Mouse (Mus musculus): Measurements from ENCODE around the gene Bckdk. TPM values are rescaled to one million over a fixed set of nuclear protein-coding genes. Genes with fewer than 3 reads are reported as not detected.

Bckdk gene
- polyA plus RNA-seq, 1 experiment from 2014 or later: 111 TPM

- 92% methylated on average over 8 of the region's 8 CpGs for WGBS
- no peak overlapping the region for H3K4me3 ChIP-seq
- 0 out of 2 replicates have a peak overlapping the region, but pooled peaks have one; percentile 70 for H3K27ac ChIP-seq (replicated peaks)
- no peaks in the 10 kb centered on the region for H3K9me3 ChIP-seq
- peaks cover 61% of the 10 kb centered on the region for H3K36me3 ChIP-seq (replicated peaks)
- no peak for DNase-seq (ENCODE audit: low spot score)
- H3K4me1 ChIP-seq: peaks cover 37% of the 10 kb centered on the region
- peaks cover 35% of the 10 kb centered on the region for H3K27me3 ChIP-seq (replicated peaks; ENCODE audit: low read depth, poor library complexity, severe bottlenecking)
Observed at GRCm38 (mm10) chr7:127926066-127926465, 22.2 kb downstream of the Bckdk start.

- H3K27ac ChIP-seq (replicated peaks): no peak overlapping the region
- no peaks in the 10 kb centered on the region for H3K9me3 ChIP-seq
- 89% methylated on average over 11 of the region's 11 CpGs for WGBS
- H3K27me3 ChIP-seq (replicated peaks; ENCODE audit: low read depth, poor library complexity, severe bottlenecking): peaks cover 35% of the 10 kb centered on the region
- peaks cover 45% of the 10 kb centered on the region for H3K4me1 ChIP-seq
- peaks cover 56% of the 10 kb centered on the region for H3K36me3 ChIP-seq (replicated peaks)
- no peak for DNase-seq (ENCODE audit: low spot score)
- H3K4me3 ChIP-seq: 0 out of 2 replicates have a peak overlapping the region, but pooled peaks have one; percentile 11
Observed at GRCm38 (mm10) chr7:127926846-127927245, 23.0 kb downstream of the Bckdk start.

GRCm38 (mm10) chr7:127927726-127928125, 23.8 kb downstream of the Bckdk start:
- WGBS: 76% methylated on average over 11 of the region's 11 CpGs
- peaks cover 47% of the 10 kb centered on the region for H3K36me3 ChIP-seq (replicated peaks)
- peaks cover 35% of the 10 kb centered on the region for H3K27me3 ChIP-seq (replicated peaks; ENCODE audit: low read depth, poor library complexity, severe bottlenecking)
- H3K4me3 ChIP-seq: no peak overlapping the region; the same call in 1 of the 2 replicates
- DNase-seq (ENCODE audit: low spot score): no peak
- H3K4me1 ChIP-seq: peaks cover 54% of the 10 kb centered on the region
- no peaks in the 10 kb centered on the region for H3K9me3 ChIP-seq
- no peak overlapping the region for H3K27ac ChIP-seq (replicated peaks)

- H3K36me3 ChIP-seq (replicated peaks): peaks cover 39% of the 10 kb centered on the region
- H3K27ac ChIP-seq (replicated peaks): no peak overlapping the region
- WGBS: 53% methylated on average over 5 of the region's 5 CpGs
- peak overlapping the region; percentile 56 for H3K4me3 ChIP-seq
- no peaks in the 10 kb centered on the region for H3K9me3 ChIP-seq
- peaks cover 35% of the 10 kb centered on the region for H3K27me3 ChIP-seq (replicated peaks; ENCODE audit: low read depth, poor library complexity, severe bottlenecking)
- peaks cover 63% of the 10 kb centered on the region for H3K4me1 ChIP-seq
- no peak for DNase-seq (ENCODE audit: low spot score)
Observed at GRCm38 (mm10) chr7:127928596-127928995, 24.7 kb downstream of the Bckdk start.

GRCm38 (mm10) chr7:127929923-127930322, 26.0 kb downstream of the Bckdk start, which contains the start of gene Prss8:
Gene Prss8, minus strand, starts transcription at chr7:127930104.
- Histone ChIP-seq H3K4me1 (peaks cover 68% of the 10 kb centered on the region), H3K27me3 (replicated peaks; ENCODE audit: low read depth, poor library complexity, severe bottlenecking) (peaks cover 35% of the 10 kb centered on the region), H3K27ac (replicated peaks) (peak within 1 kb of the TSS; percentile 81), H3K9me3 (no peaks in the 10 kb centered on the region), H3K4me3 (peak within 1 kb of the TSS; percentile 56), H3K36me3 (replicated peaks) (peaks cover 25% of the 10 kb centered on the region)
- DNase-seq (ENCODE audit: low spot score): peak; percentile 46
- WGBS: 7% methylated on average over 6 of the region's 6 CpGs

- Histone ChIP-seq H3K36me3 (replicated peaks) (peaks cover 18% of the 10 kb centered on the region), H3K4me3 (no peak overlapping the region), H3K27me3 (replicated peaks; ENCODE audit: low read depth, poor library complexity, severe bottlenecking) (peaks cover 35% of the 10 kb centered on the region), H3K4me1 (peaks cover 70% of the 10 kb centered on the region), H3K27ac (replicated peaks) (no peak overlapping the region), H3K9me3 (no peaks in the 10 kb centered on the region)
- WGBS: 83% methylated on average over 5 of the region's 5 CpGs
- DNase-seq (ENCODE audit: low spot score): no peak
Observed at GRCm38 (mm10) chr7:127930636-127931035, 26.8 kb downstream of the Bckdk start.

- H3K9me3 ChIP-seq: no peaks in the 10 kb centered on the region
- H3K27me3 ChIP-seq (replicated peaks; ENCODE audit: low read depth, poor library complexity, severe bottlenecking): peaks cover 40% of the 10 kb centered on the region
- H3K36me3 ChIP-seq (replicated peaks): peaks cover 9% of the 10 kb centered on the region
- DNase-seq (ENCODE audit: low spot score): peak; percentile 56
- peaks cover 77% of the 10 kb centered on the region for H3K4me1 ChIP-seq
- 26% methylated on average over 13 of the region's 13 CpGs for WGBS
- H3K27ac ChIP-seq (replicated peaks): peak overlapping the region; percentile 74
- peak overlapping the region; percentile 14 for H3K4me3 ChIP-seq
Observed at GRCm38 (mm10) chr7:127931351-127932135, 27.7 kb downstream of the Bckdk start.

- Histone ChIP-seq H3K4me3 (peak overlapping the region; percentile 33), H3K36me3 (replicated peaks) (peaks cover under 1% of the 10 kb centered on the region; the same call in 1 of the 2 replicates), H3K27ac (replicated peaks) (peak overlapping the region; percentile 74), H3K4me1 (peaks cover 74% of the 10 kb centered on the region), H3K27me3 (replicated peaks; ENCODE audit: low read depth, poor library complexity, severe bottlenecking) (peaks cover 39% of the 10 kb centered on the region), H3K9me3 (no peaks in the 10 kb centered on the region)
- DNase-seq (ENCODE audit: low spot score): peak; percentile 74
- WGBS: 13% methylated on average over 13 of the region's 13 CpGs
Observed at GRCm38 (mm10) chr7:127932273-127933031, 28.6 kb downstream of the Bckdk start.

GRCm38 (mm10) chr7:127934075-127934474, 30.2 kb downstream of the Bckdk start:
- WGBS: 83% methylated on average over 5 of the region's 5 CpGs
- peaks cover 68% of the 10 kb centered on the region for H3K4me1 ChIP-seq
- H3K27me3 ChIP-seq (replicated peaks; ENCODE audit: low read depth, poor library complexity, severe bottlenecking): peaks cover 23% of the 10 kb centered on the region
- peak overlapping the region; percentile 77 for H3K27ac ChIP-seq (replicated peaks)
- no peaks in the 10 kb centered on the region for H3K9me3 ChIP-seq
- peak overlapping the region; percentile 79; the same call in 1 of the 2 replicates for H3K4me3 ChIP-seq
- H3K36me3 ChIP-seq (replicated peaks): no peaks in the 10 kb centered on the region
- DNase-seq (ENCODE audit: low spot score): no peak

GRCm38 (mm10) chr7:127935028-127935722, 31.3 kb downstream of the Bckdk start:
- Histone ChIP-seq H3K4me3 (peak overlapping the region; percentile 79), H3K36me3 (replicated peaks) (no peaks in the 10 kb centered on the region), H3K27me3 (replicated peaks; ENCODE audit: low read depth, poor library complexity, severe bottlenecking) (peaks cover 12% of the 10 kb centered on the region), H3K27ac (replicated peaks) (peak overlapping the region; percentile 85), H3K9me3 (no peaks in the 10 kb centered on the region), H3K4me1 (peaks cover 57% of the 10 kb centered on the region)
- peak; percentile 96 for DNase-seq (ENCODE audit: low spot score)
- WGBS: 7% methylated on average over 32 of the region's 32 CpGs

GRCm38 (mm10) chr7:127935748-127936159, 31.9 kb downstream of the Bckdk start:
- Histone ChIP-seq H3K27me3 (replicated peaks; ENCODE audit: low read depth, poor library complexity, severe bottlenecking) (peaks cover 6% of the 10 kb centered on the region), H3K27ac (replicated peaks) (peak overlapping the region; percentile 85), H3K36me3 (replicated peaks) (no peaks in the 10 kb centered on the region), H3K4me3 (peak overlapping the region; percentile 79), H3K9me3 (no peaks in the 10 kb centered on the region), H3K4me1 (peaks cover 54% of the 10 kb centered on the region)
- no peak for DNase-seq (ENCODE audit: low spot score)
- WGBS: 1% methylated on average over 38 of the region's 38 CpGs

Data from embryonic facial prominence, embryonic 10.5 days (tissue).